Mouse (Mus musculus) stomach, postnatal 0 days (tissue): ENCODE data around the gene Krtap5-2. TPM values are rescaled to one million over a fixed set of nuclear protein-coding genes. Genes with fewer than 3 reads are reported as not detected.
"Not testable (repeated sequence)": the region's sequence is repeated elsewhere in the genome, so short reads cannot be mapped to it uniquely, and the experiment has no call there.

Experiments used
- ATAC-seq: fragments of 200-750 bp; cut with Nextera tagmentation; 2 replicates; pipeline ENCODE4 v1.8.0; 2017; ENCODE audit not compliant: low FRiP score, low TSS enrichment
- DNase-seq: peaks from one replicate; pipeline ENCODE4 v3.0.0-alpha.2; 2016; ENCODE audit warnings: low spot score
- H3K27ac ChIP-seq: fragments of 300-500 bp; sonication (generic); replicated peaks from 2 replicates; pipeline ENCODE4 v1.5.1; 2014; ENCODE audit warnings: mild to moderate bottlenecking, control low read depth
- H3K27me3 ChIP-seq: fragments of 300-500 bp; sonication (generic); 2 replicates; pipeline ENCODE4 v1.6.1; 2014; ENCODE audit warnings: low read length; ENCODE audit not compliant: control insufficient read depth, insufficient read depth
- H3K36me3 ChIP-seq: fragments of 300-500 bp; sonication (generic); 2 replicates; pipeline ENCODE4 v1.6.1; 2014; ENCODE audit warnings: low read length, mixed read lengths; ENCODE audit not compliant: control insufficient read depth, insufficient read depth
- H3K4me1 ChIP-seq: fragments of 300-500 bp; sonication (generic); replicated peaks from 2 replicates; pipeline ENCODE4 v1.6.1; 2014; ENCODE audit warnings: antibody characterized with exemption; ENCODE audit not compliant: control insufficient read depth, insufficient read depth
- H3K4me2 ChIP-seq: fragments of 300-500 bp; sonication (generic); replicated peaks from 2 replicates; pipeline ENCODE4 v1.6.1; 2014; ENCODE audit warnings: low read depth, mild to moderate bottlenecking, control low read depth, moderate library complexity
- H3K4me3 ChIP-seq: fragments of 300-500 bp; sonication (generic); 2 replicates; pipeline ENCODE4 v1.5.1; 2014; ENCODE audit warnings: low read depth, low read length, control low read depth
- H3K9ac ChIP-seq: fragments of 300-500 bp; sonication (generic); 2 replicates; pipeline ENCODE4 v1.6.1; 2014; ENCODE audit warnings: mild to moderate bottlenecking, low read length, control low read depth, mixed read lengths
- H3K9me3 ChIP-seq: fragments of 300-500 bp; sonication (generic); 2 replicates; pipeline ENCODE4 v1.6.1; 2016; ENCODE audit warnings: low read length; ENCODE audit not compliant: control insufficient read depth
- CTCF ChIP-seq: IDR thresholded peaks from 2 replicates; pipeline ENCODE4 v1.5.1; 2016; ENCODE audit warnings: antibody characterized with exemption, low read depth, mild to moderate bottlenecking, moderate library complexity
- EP300 ChIP-seq: optimal IDR thresholded peaks from 2 replicates; pipeline ENCODE3; 2016; ENCODE audit warnings: antibody characterized with exemption
- WGBS: fragments of 180-500 bp; shearing (Covaris S2); extraction: QIAGEN DNeasy Blood & Tissue Kit; methylation state at CpG from one replicate; pipeline ENCODE4 v1.1.7; 2014; 5-methylcytosine and 5-hydroxymethylcytosine counted together
- polyA plus RNA-seq: library from polyadenylated mRNA; unstranded; fragments of >200 nt; fragmentation: Nextera tagmentation; extraction: Ambion mirVana; gene quantifications from 2 replicates; pipeline ENCODE4 v1.2.1, GENCODE M21; 2015

Gene Krtap5-2
- polyA plus RNA-seq, 1 experiment from 2014 or later = not detected

GRCm38 (mm10) chr7:142148633-142149032 lies 27.2 kb downstream of the Krtap5-2 start:
- H3K27me3 ChIP-seq = no peaks in the 10 kb centered on the region
- H3K4me3 ChIP-seq = no peak overlapping the region
- no peak for TF ChIP-seq CTCF
- TF ChIP-seq EP300 = no peak
- no peak overlapping the region for H3K27ac ChIP-seq
- no peaks in the 10 kb centered on the region for H3K9me3 ChIP-seq
- no peak overlapping the region for H3K9ac ChIP-seq
- H3K4me1 ChIP-seq = no peaks in the 10 kb centered on the region
- H3K4me2 ChIP-seq = no peak overlapping the region
- DNase-seq (no peak), ATAC-seq (no peak)
- H3K36me3 ChIP-seq = no peaks in the 10 kb centered on the region

GRCm38 (mm10) chr7:142146033-142146432 lies 29.8 kb downstream of the Krtap5-2 start:
- Histone ChIP-seq H3K27ac (no peak overlapping the region), H3K4me3 (no peak overlapping the region), H3K27me3 (no peaks in the 10 kb centered on the region), H3K36me3 (no peaks in the 10 kb centered on the region), H3K4me1 (no peaks in the 10 kb centered on the region), H3K4me2 (no peak overlapping the region), H3K9me3 (no peaks in the 10 kb centered on the region), H3K9ac (no peak overlapping the region)
- peak; percentile 77 for TF ChIP-seq CTCF
- TF ChIP-seq EP300 = no peak
- WGBS = 0% methylated on average over 1 of the region's 1 CpGs
- DNase-seq (peak; percentile 52), ATAC-seq (no peak)

GRCm38 (mm10) chr7:142145413-142145940 lies 30.3 kb downstream of the Krtap5-2 start:
- 27% methylated on average over 4 of the region's 4 CpGs for WGBS
- DNase-seq (no peak), ATAC-seq (no peak)
- Histone ChIP-seq H3K9me3 (no peaks in the 10 kb centered on the region), H3K27me3 (no peaks in the 10 kb centered on the region), H3K4me3 (no peak overlapping the region), H3K27ac (no peak overlapping the region), H3K9ac (no peak overlapping the region), H3K36me3 (no peaks in the 10 kb centered on the region), H3K4me2 (no peak overlapping the region), H3K4me1 (no peaks in the 10 kb centered on the region)
- TF ChIP-seq CTCF = peak; percentile 53
- TF ChIP-seq EP300 = no peak

- H3K27me3 ChIP-seq = no peaks in the 10 kb centered on the region
- H3K4me1 ChIP-seq = no peaks in the 10 kb centered on the region
- H3K9ac ChIP-seq = no peak within 1 kb of the TSS
- H3K4me2 ChIP-seq = no peak within 1 kb of the TSS
- WGBS = 60% methylated on average over 1 of the region's 1 CpGs
- H3K36me3 ChIP-seq = no peaks in the 10 kb centered on the region
- H3K4me3 ChIP-seq = no peak within 1 kb of the TSS
- DNase-seq = no peak
- H3K9me3 ChIP-seq = no peaks in the 10 kb centered on the region
- H3K27ac ChIP-seq = no peak within 1 kb of the TSS
- ATAC-seq = no peak
- TF ChIP-seq CTCF (no peak), EP300 (no peak)
These were observed 31.3 kb downstream of the Krtap5-2 start, which contains the start of gene Gm45337 for GRCm38 (mm10) chr7:142144507-142144906. Gm45337 (minus strand) TSS chr7:142144607.

GRCm38 (mm10) chr7:142143506-142144010 lies 32.2 kb downstream of the Krtap5-2 start:
- not testable (repeated sequence) for H3K27me3 ChIP-seq, ATAC-seq, H3K9ac ChIP-seq, H3K27ac ChIP-seq, DNase-seq, H3K4me2 ChIP-seq, H3K9me3 ChIP-seq, H3K36me3 ChIP-seq, H3K4me3 ChIP-seq, H3K4me1 ChIP-seq
- 24% methylated on average over 1 of the region's 1 CpGs for WGBS

- Histone ChIP-seq H3K9me3 (no peaks in the 10 kb centered on the region), H3K27ac (no peak overlapping the region), H3K36me3 (no peaks in the 10 kb centered on the region), H3K9ac (no peak overlapping the region), H3K4me2 (no peak overlapping the region), H3K4me3 (no peak overlapping the region), H3K27me3 (no peaks in the 10 kb centered on the region), H3K4me1 (no peaks in the 10 kb centered on the region)
- DNase-seq (no peak), ATAC-seq (no peak)
- WGBS = 32% methylated on average over 1 of the region's 1 CpGs
- TF ChIP-seq EP300 (no peak), CTCF (no peak)
These were observed 35.1 kb downstream of the Krtap5-2 start for GRCm38 (mm10) chr7:142140696-142141095.

GRCm38 (mm10) chr7:142135934-142136333 lies 39.9 kb downstream of the Krtap5-2 start, which contains the start of gene Gm39115:
Gm39115 (minus strand) TSS chr7:142136034.
- not testable (repeated sequence) for H3K36me3 ChIP-seq, H3K4me2 ChIP-seq, H3K4me3 ChIP-seq, DNase-seq, H3K9ac ChIP-seq, H3K27ac ChIP-seq, H3K9me3 ChIP-seq, ATAC-seq, H3K27me3 ChIP-seq, H3K4me1 ChIP-seq
- 40% methylated on average over 2 of the region's 2 CpGs for WGBS
